Mouse (Mus musculus) MEL (cell line): ENCODE results near the gene Foxj2. TPM values are rescaled to one million over a fixed set of nuclear protein-coding genes. Genes with fewer than 3 reads are reported as not detected.

Experiments
- DNase-seq: peaks from one replicate; pipeline ENCODE4 v3.0.0; 2011; ENCODE audit warnings: low read depth, low spot score
- H3K27ac ChIP-seq: 2 replicates; pipeline ENCODE4 v1.5.1; 2012; ENCODE audit warnings: low read depth, mild to moderate bottlenecking, control low read depth, low read length, moderate library complexity; ENCODE audit not compliant: control insufficient read depth
- H3K27me3 ChIP-seq, 2 experiments: fragments of 150-350 bp in 1 of 2; sonication (generic) in 1 of 2; 2 replicates each; pipeline ENCODE4 v1.6.1; 2012; ENCODE audit warnings: low read length in 2 of 2, mild to moderate bottlenecking in 2 of 2, improper control_type of control experiment in 1 of 2, moderate library complexity in 1 of 2; ENCODE audit not compliant: insufficient read depth in 2 of 2, control insufficient read depth in 1 of 2
- H3K36me3 ChIP-seq, 2 experiments: 2 replicates each; pipeline ENCODE4 v1.6.1; 2012 to 2014; ENCODE audit warnings: low read length in 2 of 2, improper control_type of control experiment in 1 of 2, inconsistent platforms in 1 of 2, mild to moderate bottlenecking in 1 of 2; ENCODE audit not compliant: insufficient read depth in 2 of 2, control insufficient read depth in 1 of 2
- H3K4me1 ChIP-seq, 2 experiments: fragments of 150-350 bp in 1 of 2; sonication (generic) in 1 of 2; 2 replicates each; pipeline ENCODE4 v1.6.1; 2012; ENCODE audit warnings: low read length in 2 of 2, improper control_type of control experiment in 1 of 2, mild to moderate bottlenecking in 1 of 2; ENCODE audit not compliant: insufficient read depth in 2 of 2, control insufficient read depth in 1 of 2
- H3K4me3 ChIP-seq, 2 experiments: fragments of 150-350 bp in 1 of 2; sonication (generic) in 1 of 2; 2 replicates each; pipeline ENCODE4 v1.5.1; 2012; ENCODE audit warnings: low read depth in 2 of 2, low read length in 2 of 2, mild to moderate bottlenecking in 2 of 2, moderate library complexity in 2 of 2, control low read depth in 1 of 2, improper control_type of control experiment in 1 of 2; ENCODE audit not compliant: control insufficient read depth in 1 of 2, insufficient read depth in 1 of 2
- H3K79me2 ChIP-seq: 2 replicates; pipeline ENCODE4 v1.6.1; 2012; ENCODE audit warnings: mild to moderate bottlenecking, low read length, moderate library complexity; ENCODE audit not compliant: control insufficient read depth, poor library complexity, insufficient read depth
- H3K9ac ChIP-seq: 2 replicates; pipeline ENCODE4 v1.6.1; 2012; ENCODE audit warnings: low read depth, mild to moderate bottlenecking, control low read depth, low read length, moderate library complexity; ENCODE audit not compliant: control insufficient read depth, poor library complexity, severe bottlenecking
- H3K9me3 ChIP-seq: fragments of 150-350 bp; sonication (generic); replicated peaks from 2 replicates; pipeline ENCODE4 v1.6.1; 2012; ENCODE audit warnings: mild to moderate bottlenecking, low read length, improper control_type of control experiment, moderate library complexity; ENCODE audit not compliant: insufficient read depth
- BHLHE40 ChIP-seq: IDR thresholded peaks from 2 replicates; pipeline ENCODE4 v1.6.1; 2012; ENCODE audit warnings: low read depth, mild to moderate bottlenecking, inconsistent platforms, low read length, improper control_type of control experiment, borderline replicate concordance
- CHD1 ChIP-seq: IDR thresholded peaks from 2 replicates; pipeline ENCODE4 v1.6.1; 2012; ENCODE audit warnings: low read depth, mild to moderate bottlenecking, inconsistent platforms, low read length, improper control_type of control experiment
- CTCF ChIP-seq, 3 experiments: IDR thresholded peaks in 2 of 3; conservative IDR thresholded peaks in 1 of 3; 2 replicates each; pipeline ENCODE4 v1.5.1; 2011 to 2012; ENCODE audit warnings: low read length in 3 of 3, low read depth in 2 of 3, mild to moderate bottlenecking in 2 of 3, improper control_type of control experiment in 1 of 3, inconsistent platforms in 1 of 3, mixed read lengths in 1 of 3, moderate library complexity in 1 of 3; ENCODE audit not compliant: control insufficient read depth in 1 of 3, insufficient read depth in 1 of 3, poor library complexity in 1 of 3, severe bottlenecking in 1 of 3
- E2F4 ChIP-seq: IDR thresholded peaks from 2 replicates; pipeline ENCODE4 v1.6.1; 2011; ENCODE audit warnings: low read depth, low read length, improper control_type of control experiment, borderline replicate concordance
- ELF1 ChIP-seq: IDR thresholded peaks from 2 replicates; pipeline ENCODE4 v1.6.1; 2014; ENCODE audit warnings: low read depth, mild to moderate bottlenecking, inconsistent platforms, low read length, improper control_type of control experiment, moderate library complexity
- EP300 ChIP-seq, 2 experiments: IDR thresholded peaks; 2 replicates each; pipeline ENCODE4 v1.6.1; 2011; ENCODE audit warnings: improper control_type of control experiment in 2 of 2, low read length in 2 of 2, low read depth in 1 of 2, mild to moderate bottlenecking in 1 of 2
- ETS1 ChIP-seq: IDR thresholded peaks from 2 replicates; pipeline ENCODE4 v1.6.1; 2012; ENCODE audit warnings: low read depth, mild to moderate bottlenecking, inconsistent platforms, low read length, improper control_type of control experiment, moderate library complexity
- GABPA ChIP-seq: IDR thresholded peaks from 2 replicates; pipeline ENCODE4 v1.6.1; 2012; ENCODE audit warnings: low read depth, mild to moderate bottlenecking, inconsistent platforms, low read length, improper control_type of control experiment, moderate library complexity
- GATA1 ChIP-seq: IDR thresholded peaks from 2 replicates; pipeline ENCODE4 v1.6.1; 2011; ENCODE audit warnings: low read depth, low read length, improper control_type of control experiment
- KAT2A ChIP-seq: conservative IDR thresholded peaks from 2 replicates; pipeline ENCODE4 v1.6.1; 2012; ENCODE audit warnings: low read depth, low read length, improper control_type of control experiment, inconsistent platforms
- MAFK ChIP-seq: IDR thresholded peaks from 2 replicates; pipeline ENCODE4 v1.6.1; 2011; ENCODE audit warnings: low read depth, mild to moderate bottlenecking, low read length, improper control_type of control experiment, borderline replicate concordance
- MXI1 ChIP-seq: IDR thresholded peaks from 2 replicates; pipeline ENCODE4 v1.6.1; 2011; ENCODE audit warnings: mild to moderate bottlenecking, low read depth, low read length, improper control_type of control experiment
- MYB ChIP-seq: IDR thresholded peaks from 2 replicates; pipeline ENCODE4 v1.6.1; 2011; ENCODE audit warnings: mild to moderate bottlenecking, low read depth, low read length, improper control_type of control experiment
- MYC ChIP-seq: IDR thresholded peaks from 2 replicates; pipeline ENCODE4 v1.6.1; 2011; ENCODE audit warnings: low read depth, mild to moderate bottlenecking, low read length, improper control_type of control experiment, moderate library complexity
- NELFE ChIP-seq: IDR thresholded peaks from 2 replicates; pipeline ENCODE4 v1.6.1; 2011; ENCODE audit warnings: low read depth, low read length, improper control_type of control experiment
- NRF1 ChIP-seq: IDR thresholded peaks from 2 replicates; pipeline ENCODE4 v1.6.1; 2014; ENCODE audit warnings: low read depth, mild to moderate bottlenecking, inconsistent platforms, low read length, improper control_type of control experiment, moderate library complexity; ENCODE audit not compliant: poor library complexity, insufficient read depth, severe bottlenecking
- POLR2AphosphoS2 ChIP-seq: IDR thresholded peaks from 2 replicates; pipeline ENCODE4 v1.6.1; 2011; ENCODE audit warnings: low read length, improper control_type of control experiment
- POLR2AphosphoS5 ChIP-seq: IDR thresholded peaks from 2 replicates; pipeline ENCODE4 v1.6.1; 2012; ENCODE audit warnings: low read depth, borderline replicate concordance, mild to moderate bottlenecking, inconsistent platforms, low read length, moderate library complexity, mixed read lengths
- RAD21 ChIP-seq: IDR thresholded peaks from 2 replicates; pipeline ENCODE4 v1.6.1; 2011; ENCODE audit warnings: mild to moderate bottlenecking, low read depth, low read length, improper control_type of control experiment
- RCOR1 ChIP-seq: IDR thresholded peaks from 2 replicates; pipeline ENCODE4 v1.6.1; 2012; ENCODE audit warnings: low read depth, mild to moderate bottlenecking, inconsistent platforms, low read length, improper control_type of control experiment
- SIN3A ChIP-seq: IDR thresholded peaks from 2 replicates; pipeline ENCODE4 v1.6.1; 2012; ENCODE audit warnings: low read length, improper control_type of control experiment, inconsistent platforms
- SMC3 ChIP-seq: IDR thresholded peaks from 2 replicates; pipeline ENCODE4 v1.6.1; 2011; ENCODE audit warnings: low read depth, low read length, improper control_type of control experiment
- TBP ChIP-seq: IDR thresholded peaks from 2 replicates; pipeline ENCODE4 v1.8.0; 2011; ENCODE audit warnings: low read depth, low read length, improper control_type of control experiment
- TCF12 ChIP-seq: IDR thresholded peaks from 2 replicates; pipeline ENCODE4 v1.6.1; 2014; ENCODE audit warnings: low read depth, mild to moderate bottlenecking, inconsistent platforms, low read length, improper control_type of control experiment, moderate library complexity
- USF2 ChIP-seq, 2 experiments: IDR thresholded peaks; 2 replicates each; pipeline ENCODE4 v1.6.1; 2011 to 2012; ENCODE audit warnings: improper control_type of control experiment in 2 of 2, low read length in 2 of 2, borderline replicate concordance in 1 of 2, inconsistent platforms in 1 of 2, low read depth in 1 of 2, mild to moderate bottlenecking in 1 of 2; ENCODE audit not compliant: insufficient read depth in 1 of 2
- ZC3H11A ChIP-seq: IDR thresholded peaks from 2 replicates; pipeline ENCODE4 v1.6.1; 2012; ENCODE audit warnings: low read depth, mild to moderate bottlenecking, inconsistent platforms, low read length, improper control_type of control experiment
- ZMIZ1 ChIP-seq: IDR thresholded peaks from 2 replicates; pipeline ENCODE4 v1.6.1; 2012; ENCODE audit warnings: low read depth, mild to moderate bottlenecking, inconsistent platforms, low read length, improper control_type of control experiment, moderate library complexity
- ZNF384 ChIP-seq: IDR thresholded peaks from 2 replicates; pipeline ENCODE4 v1.6.1; 2012; ENCODE audit warnings: low read depth, mild to moderate bottlenecking, inconsistent platforms, low read length, improper control_type of control experiment
- polyA plus RNA-seq, 2 experiments: library from polyadenylated mRNA; stranded (reverse) in 1 of 2; unstranded in 1 of 2; fragments of >175 nt in 1 of 2; fragments of >200 nt in 1 of 2; gene quantifications; 2 replicates each; pipeline versions ENCODE4 v1.2.1 to v1.2.4; 2012; ENCODE audit warnings: low replicate concordance in 2 of 2, low read depth in 1 of 2; ENCODE audit not compliant: insufficient read length in 2 of 2, insufficient read depth in 1 of 2, missing spikeins in 1 of 2
- total RNA-seq: library from RNA; depleted of rRNA; stranded (reverse); fragments of 300-350 nt; gene quantifications from 2 replicates; pipeline ENCODE4 v1.2.3, GENCODE M21; 2012

Foxj2 gene
- total and polyA plus RNA-seq, 3 experiments, result 2.2 to 8.6 TPM; not detected in 1

- TF ChIP-seq EP300 (IDR thresholded peaks at IDR 0.05; ENCODE audit: low read depth in 1 of 2, low read length in 2 of 2) (peak; percentile 34 to 63), MYC (peak; percentile 62), MYB (0 out of 2 replicates have a peak, but pooled peaks have one; percentile 19), KAT2A (no peak), ZC3H11A (no peak), MAFK (peak; percentile 26; the same call in 1 of the 2 replicates), TBP (no peak), TCF12 (peak; percentile 59), ETS1 (peak; percentile 97), NELFE (no peak), GATA1 (peak; percentile 69), POLR2AphosphoS2 (no peak), BHLHE40 (peak; percentile 50; the same call in 1 of the 2 replicates), RAD21 (no peak), ZMIZ1 (no peak), E2F4 (no peak), POLR2AphosphoS5 (no peak), NRF1 (no peak), SMC3 (no peak), MXI1 (peak; percentile 81), GABPA (no peak), RCOR1 (0 out of 2 replicates have a peak, but pooled peaks have one; percentile 37)
These were observed 6.4 kb downstream of the Foxj2 start (continued) for GRCm38 (mm10) chr6:122825923-122826742.

- peaks cover 0 to 13% of the 10 kb centered on the region in 2 experiments; a peak in 3 of 4 replicates for H3K36me3 ChIP-seq
- no peak overlapping the region for H3K27ac ChIP-seq
- DNase-seq, result peak; percentile 55
These were observed 8.4 kb downstream of the Foxj2 start for GRCm38 (mm10) chr6:122828086-122828485.

More at GRCm38 (mm10) chr6:122828086-122828485, 8.4 kb downstream of the Foxj2 start:
- Histone ChIP-seq H3K79me2 (peaks cover 3% of the 10 kb centered on the region), H3K4me3 (no peak overlapping the region), H3K9me3 (no peaks in the 10 kb centered on the region), H3K4me1 (peaks cover 4 to 14% of the 10 kb centered on the region in 2 experiments), H3K9ac (no peak overlapping the region), H3K27me3 (no peaks in the 10 kb centered on the region)
- TF ChIP-seq CHD1 (no peak), TBP (no peak), RCOR1 (no peak), TCF12 (no peak), CTCF (IDR thresholded peaks at IDR 0.05 in 2 of 3, conservative IDR thresholded peaks at IDR 0.05 in 1 of 3; ENCODE audit: control insufficient read depth in 1 of 3, insufficient read depth in 1 of 3, low read depth in 2 of 3, low read length in 3 of 3, poor library complexity in 1 of 3, severe bottlenecking in 1 of 3) (peak; percentile 58 to 77 (median 68)), ELF1 (0 out of 2 replicates have a peak, but pooled peaks have one; percentile 16), MYB (no peak), ZC3H11A (no peak), SMC3 (peak; percentile 41), MXI1 (no peak), SIN3A (peak; percentile 37; the same call in 1 of the 2 replicates), ZNF384 (no peak; the same call in 1 of the 2 replicates), MAFK (no peak), USF2 (IDR thresholded peaks at IDR 0.05; ENCODE audit: borderline replicate concordance in 1 of 2, insufficient read depth in 1 of 2, low read depth in 1 of 2, low read length in 2 of 2) (no peak), RAD21 (peak; percentile 7; the same call in 1 of the 2 replicates)
